Mouse (Mus musculus) hematopoietic multipotent progenitor cell, adult 10-12 weeks (in vitro differentiated cells): ENCODE data around the gene Tfpi2. TPM values are rescaled to one million over a fixed set of nuclear protein-coding genes. Genes with fewer than 3 reads are reported as not detected.

ENCODE experiments used
- polyA plus RNA-seq: library from polyadenylated mRNA; stranded (reverse); fragments of >175 nt; gene quantifications from 2 replicates; pipeline ENCODE4 v1.2.3, GENCODE M21; 2012; ENCODE audit warnings: low replicate concordance

Gene Tfpi2
- not detected in 2 replicates for polyA plus RNA-seq

DNA sequence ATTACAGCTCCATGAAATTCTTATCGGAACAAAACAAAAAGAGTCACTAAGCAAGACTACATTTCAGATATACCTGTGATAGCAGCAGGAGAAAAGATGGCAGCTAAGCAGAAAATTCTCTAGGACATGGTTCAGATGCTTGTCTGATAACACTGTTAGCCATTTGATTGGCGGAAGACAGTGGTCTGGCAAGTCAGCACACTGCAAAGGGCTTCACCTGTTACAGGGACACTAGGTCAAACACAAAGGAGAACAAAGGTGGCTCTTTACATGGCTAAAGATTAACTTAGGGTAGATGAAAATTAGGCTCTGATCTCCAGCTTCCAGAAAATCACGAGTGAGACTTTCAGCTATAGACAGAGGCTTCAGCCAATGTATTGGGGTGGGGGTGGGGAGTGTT, at the start of gene Tfpi2:
TSS of gene Tfpi2 (minus strand) at position 170 of the 400 bp plus-strand sequence.

DNA sequence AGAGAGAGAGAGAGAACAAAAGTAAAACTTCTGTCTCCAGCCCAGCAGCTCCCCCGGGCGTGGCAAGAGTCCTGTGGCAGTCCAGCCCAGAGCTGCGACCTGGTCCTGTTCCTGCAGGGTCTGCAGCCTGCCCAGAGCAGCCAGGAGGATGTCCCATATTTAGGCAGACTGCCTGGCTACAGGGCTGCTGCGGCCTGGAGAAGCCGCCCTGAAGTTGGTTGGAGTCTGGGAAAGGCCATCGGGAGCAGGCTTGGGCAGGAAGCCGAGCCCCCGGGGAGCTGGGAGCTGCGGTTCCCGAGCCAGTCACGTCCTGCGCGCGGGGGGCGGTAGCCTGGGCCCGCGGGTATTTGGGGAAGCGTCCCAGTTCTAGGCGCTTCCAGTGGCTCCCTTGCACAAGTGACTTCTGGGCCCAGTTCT, 15.2 kb upstream of the Tfpi2 start, which contains the start of gene Gng11:
TSS of gene Gng11 (plus strand) at position 15 of the 417 bp plus-strand sequence.

DNA sequence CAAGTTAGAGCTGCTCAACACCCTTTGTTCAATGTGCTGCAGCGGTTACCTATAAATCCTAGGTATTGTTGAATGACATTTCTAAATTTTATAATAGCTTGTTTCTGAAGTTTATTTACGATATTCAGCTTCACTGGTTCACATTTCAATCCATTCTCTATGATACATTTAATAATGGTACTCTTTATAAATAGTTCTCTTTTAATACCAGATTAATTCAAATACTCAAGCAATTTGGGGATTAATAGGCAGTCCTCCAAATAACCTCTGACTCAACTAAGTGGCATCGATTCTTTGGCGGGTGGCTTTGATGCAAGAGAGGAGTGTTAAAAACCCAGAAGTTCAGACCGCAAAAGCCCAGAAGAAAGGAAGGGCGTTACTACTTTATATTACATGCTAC, 4.8 kb upstream of the Tfpi2 start, which contains the start of gene Gngt1:
TSS of gene Gngt1 (plus strand) at position 301 of the 400 bp plus-strand sequence.

Other genes starting within 250 kb of the Tfpi2 start
- not detected in 2 replicates for gene Calcr, start 224.2 kb downstream of the Tfpi2 start, polyA plus RNA-seq
- not detected in 2 replicates for gene Gngt1, start 4.9 kb upstream of the Tfpi2 start, polyA plus RNA-seq
- 0.72 and 1.8 TPM in 2 replicates for gene Gng11, start 15.0 kb upstream of the Tfpi2 start, polyA plus RNA-seq
- gene Bet1, start 98.1 kb upstream of the Tfpi2 start, polyA plus RNA-seq = 5.7 and 20.2 TPM in 2 replicates